Mouse (Mus musculus) C2C12 (cell line): ENCODE data around the gene Gm5089.

Source experiments
- CEBPB ChIP-seq: IDR thresholded peaks from one replicate; pipeline ENCODE4 v1.6.1; 2011; ENCODE audit warnings: low read depth, mild to moderate bottlenecking, control low read depth, moderate library complexity
- CTCF ChIP-seq: IDR thresholded peaks from one replicate; pipeline ENCODE4 v1.5.1; 2011; ENCODE audit not compliant: control insufficient read depth, insufficient read depth, insufficient read length
- MAX ChIP-seq: IDR thresholded peaks from one replicate; pipeline ENCODE4 v1.6.1; 2011; ENCODE audit warnings: mild to moderate bottlenecking, control low read depth
- USF1 ChIP-seq: IDR thresholded peaks from one replicate; pipeline ENCODE4 v1.6.1; 2011; ENCODE audit warnings: low read depth, mild to moderate bottlenecking, control low read depth, moderate library complexity

DNA sequence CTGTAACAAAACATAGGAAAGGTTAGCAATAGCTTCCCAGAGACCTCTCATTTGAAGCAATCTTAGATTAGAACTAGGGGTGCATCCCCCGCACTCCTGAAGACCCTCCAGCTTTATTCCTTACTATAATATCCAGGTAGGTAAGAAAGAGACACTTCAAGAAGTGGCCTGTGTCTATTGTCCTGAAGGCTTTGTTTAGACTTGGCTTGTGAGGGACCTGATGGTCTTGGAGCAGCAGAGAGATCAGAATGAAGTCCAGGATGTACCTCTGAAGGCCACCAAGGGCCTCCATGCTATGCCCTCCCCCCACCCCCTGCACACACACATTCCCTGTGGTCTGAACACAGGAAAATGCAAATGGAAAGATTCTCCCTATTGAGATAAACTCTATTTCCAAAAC, 8.9 kb upstream of the Gm5089 start:
- TF ChIP-seq CTCF = no peak
- no peak for TF ChIP-seq MAX
- no peak for TF ChIP-seq CEBPB
- no peak for TF ChIP-seq USF1
